Comparison of ENCODE assay signal across 8 mouse cellular contexts in the genomic region with DNA sequence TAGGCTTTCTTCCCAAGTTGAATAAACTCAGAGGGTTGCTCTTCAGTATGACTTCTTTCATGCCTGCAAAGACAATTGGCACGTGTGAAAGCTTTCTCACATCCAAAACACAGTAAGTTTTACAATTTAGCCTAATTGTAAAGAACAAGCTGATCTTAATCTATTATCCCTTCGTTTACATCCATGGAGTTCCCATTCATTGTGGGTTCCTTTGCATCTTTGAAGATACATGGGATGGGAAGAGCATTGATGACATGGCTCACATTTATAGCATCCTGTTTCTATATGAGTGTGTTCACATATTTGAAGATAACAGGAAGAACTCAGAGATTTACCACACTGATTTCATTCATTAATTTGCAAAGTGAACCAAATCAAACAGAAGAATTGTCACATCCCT. TPM values are rescaled to one million over a fixed set of nuclear protein-coding genes. Genes with fewer than 3 reads are reported as not detected.
DNase-seq lines count a peak whose midpoint lies in the region; ATAC-seq and TF ChIP-seq lines count a peak whose summit lies in the region.
"Not testable (repeated sequence)": the region's sequence is repeated elsewhere in the genome, so short reads cannot be mapped to it uniquely, and the experiment has no call there.
"Had no signal": no experiment of that assay in that cellular context is flagged by ENCODE, and none has a peak within 500 bp of the region (broad histone marks: within the 10 kb centered on the region; RNA-seq: fewer than 3 reads in every experiment).

A gene (minus strand): TSS at position 101 of the 400 bp plus-strand sequence.

- not testable (repeated sequence) for TF ChIP-seq POLR2A in ES-Bruce4 (IDR thresholded peaks at IDR 0.05; ENCODE audit: insufficient read depth, low read length)

- not testable (repeated sequence) for DNase-seq in ES-E14 (ENCODE audit: low read depth, low spot score)

- H3K27ac ChIP-seq in ES-Bruce4 (ENCODE audit: insufficient read depth, low read length); ES-E14 (ENCODE audit: insufficient read depth, low read depth, low read length, poor library complexity, severe bottlenecking): not testable (repeated sequence)

- H3K36me3 ChIP-seq in ES-Bruce4 (ENCODE audit: control insufficient read depth, insufficient read depth, low read length, poor library complexity, severe bottlenecking); ES-E14 (ENCODE audit: control insufficient read depth, insufficient read depth, low read length, poor library complexity, severe bottlenecking): not testable (repeated sequence)

- TF ChIP-seq CTCF in ES-Bruce4 (IDR thresholded peaks at IDR 0.05; ENCODE audit: low read depth, low read length): not testable (repeated sequence)

- not testable (repeated sequence) for H3K4me1 ChIP-seq in ES-Bruce4 (ENCODE audit: control insufficient read depth, insufficient read depth, low read length); ES-E14 (ENCODE audit: control insufficient read depth in 2 of 2, insufficient read depth in 2 of 2, low read length in 2 of 2, poor library complexity in 1 of 2)

- not testable (repeated sequence) for H3K27me3 ChIP-seq in ES-Bruce4 (ENCODE audit: control insufficient read depth, insufficient read depth, low read length, poor library complexity, severe bottlenecking)

- ATAC-seq in CD4-positive, CD25-positive, alpha-beta regulatory T cell, adult 4 months; activated CD4-positive, CD25-positive, alpha-beta regulatory T cell, adult 4 months; hematopoietic stem cell, adult 5-6 weeks (replicated peaks in 1 of 2; ENCODE audit: insufficient read depth in 1 of 2, low FRiP score in 2 of 2, low TSS enrichment in 1 of 2, low read depth in 1 of 2, poor library complexity in 2 of 2, severe bottlenecking in 2 of 2); inflammation-experienced regulatory T-cells, adult 6 months; monocyte, adult 5-6 weeks (replicated peaks; ENCODE audit: insufficient number of reproducible peaks, low FRiP score, low TSS enrichment, poor library complexity, severe bottlenecking): not testable (repeated sequence)

- not testable (repeated sequence) for TF ChIP-seq EP300 in ES-Bruce4 (IDR thresholded peaks at IDR 0.05; ENCODE audit: insufficient read depth, low read depth, low read length)

- in situ Hi-C loops in ES-E14 (cut with MboI; ENCODE audit: low sequenced_read_pairs in 2 of 2, unreplicated experiment in 2 of 2): not testable (repeated sequence)

- not testable (repeated sequence) for H3K9ac ChIP-seq in ES-Bruce4 (ENCODE audit: low read depth, poor library complexity, severe bottlenecking); ES-E14 (ENCODE audit: insufficient read depth, low read depth, low read length, poor library complexity, severe bottlenecking)

- not testable (repeated sequence) for H3K9me3 ChIP-seq in ES-Bruce4 (replicated peaks; ENCODE audit: control insufficient read depth, insufficient read depth, low read length, poor library complexity, severe bottlenecking); ES-E14 (ENCODE audit: control insufficient read depth, insufficient read depth, low read depth, low read length)

- H3K4me3 ChIP-seq in ES-Bruce4 (ENCODE audit: low read depth, low read length); ES-E14 (ENCODE audit: insufficient read depth in 1 of 2, low read depth in 1 of 2, low read length in 2 of 2, poor library complexity in 1 of 2, severe bottlenecking in 1 of 2): not testable (repeated sequence)

RNA-seq across cellular contexts. Expression of the gene that starts here (rescaled TPM):
- 10 to 100 TPM; 27.8 to 46.0 TPM for polyA plus RNA-seq in CD4-positive, CD25-positive, alpha-beta regulatory T cell, adult 4 months (2017; shearing (Covaris generic))
- 17.5 and 20.9 TPM in 2 replicates for polyA plus RNA-seq in ES-Bruce4 (2011; ENCODE audit: insufficient read depth, insufficient read length, low read depth, missing spikeins)
- total RNA-seq in ES-E14 (2012; rRNA removed): 11.2 and 14.4 TPM in 2 replicates
- 10 to 100 TPM; 16.3 to 18.4 TPM for polyA plus RNA-seq in activated CD4-positive, CD25-positive, alpha-beta regulatory T cell, adult 4 months (2017; shearing (Covaris generic))
- 10.6 and 17.6 TPM in 2 replicates for total RNA-seq in hematopoietic stem cell, adult 5-6 weeks (2017)
- 10 to 100 TPM in 2 of 3 experiments, 1 to 10 TPM in 1; 9.2 to 25.1 (median 16.7) TPM for polyA plus RNA-seq in inflammation-experienced regulatory T-cells, adult 6 months (2017; shearing (Covaris generic))
- 37.0 to 57.8 TPM (median 40.0 TPM) in 3 replicates for total RNA-seq in monocyte, adult 5-6 weeks (2017)
- polyA plus RNA-seq: adrenal gland, adult 2 months had no signal
